Mouse (Mus musculus) A20 (cell line): ENCODE results near the gene Lrrc8a.
A peak's percentile ranks its signal among the peaks of the same experiment; 100 is the strongest.

Experiments
- DNase-seq: peaks from one replicate; pipeline ENCODE4 v3.0.0-alpha.2; 2011; ENCODE audit warnings: low read depth, low spot score

Gene Lrrc8a

DNA sequence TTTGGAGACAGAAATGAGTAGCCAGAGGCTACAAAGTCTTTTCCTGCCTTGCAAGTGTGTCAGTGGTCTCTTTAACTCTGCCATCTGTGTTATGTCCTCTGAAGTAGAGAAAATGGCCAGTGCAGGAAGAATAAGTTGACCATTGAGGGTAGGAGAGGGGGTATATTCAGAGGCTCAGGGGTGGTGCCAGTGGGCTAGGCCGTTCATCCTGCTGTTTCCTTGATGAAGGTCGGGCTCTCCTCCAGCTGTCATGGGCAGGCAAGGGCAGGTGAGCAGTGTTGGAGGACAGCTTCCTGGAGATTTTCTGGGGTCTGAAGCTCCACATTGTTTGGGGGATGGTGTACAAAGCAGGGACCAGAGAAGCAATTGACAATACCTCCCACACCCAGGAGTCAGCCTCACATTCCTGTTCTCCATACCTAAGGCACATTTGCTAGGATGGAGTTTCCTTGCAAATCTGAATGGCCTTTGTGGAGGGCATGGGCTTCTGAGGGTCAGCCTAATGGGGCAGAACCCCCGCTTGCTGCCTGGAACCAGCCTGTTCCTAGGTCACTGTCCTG is 1.5 kb downstream of the Lrrc8a start:
- no peak for DNase-seq

DNA sequence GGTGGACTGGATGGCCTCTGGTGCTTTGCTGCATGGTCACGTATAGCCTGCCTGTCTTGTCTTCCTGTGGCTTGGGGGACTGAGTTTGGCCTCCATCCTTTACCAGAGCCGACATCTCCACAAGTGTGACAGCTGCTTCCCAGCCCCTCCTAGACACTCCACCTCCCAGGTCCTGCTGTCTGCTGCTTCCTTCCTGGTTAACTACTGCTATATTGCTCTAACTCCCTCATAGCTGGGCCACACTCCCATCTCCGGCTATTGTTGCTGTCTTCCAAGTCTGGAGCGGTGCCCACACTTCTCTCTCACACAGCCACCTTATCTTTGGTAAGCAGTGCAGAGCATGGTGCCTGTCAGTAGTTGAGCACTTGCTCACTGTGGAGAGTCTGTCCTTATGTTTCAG is 2.3 kb downstream of the Lrrc8a start:
- no peak for DNase-seq

DNA sequence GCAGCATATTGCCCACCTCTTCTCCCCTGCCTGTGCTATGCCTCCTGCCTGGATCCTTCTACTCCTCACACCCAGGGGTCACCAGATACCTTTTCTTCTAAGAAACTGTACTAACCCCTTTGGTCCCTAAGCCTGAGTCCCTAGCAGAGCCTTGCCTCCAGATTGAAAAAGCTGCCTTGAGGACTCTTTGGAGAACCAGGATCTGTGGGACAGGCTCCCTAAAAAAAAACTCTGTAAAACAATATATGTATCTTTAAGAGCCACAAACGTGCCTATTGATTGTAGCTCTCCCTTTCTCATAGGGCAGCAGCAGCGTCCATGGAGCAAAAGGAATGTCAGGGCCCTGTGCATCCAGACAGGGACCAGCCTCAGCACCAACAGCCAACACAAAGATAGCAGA is 2.8 kb downstream of the Lrrc8a start, which contains the start of gene Gm28035:
Gene Gm28035, plus strand, starts transcription at position 301 of the 400 bp plus-strand sequence.
- no peak for DNase-seq

DNA sequence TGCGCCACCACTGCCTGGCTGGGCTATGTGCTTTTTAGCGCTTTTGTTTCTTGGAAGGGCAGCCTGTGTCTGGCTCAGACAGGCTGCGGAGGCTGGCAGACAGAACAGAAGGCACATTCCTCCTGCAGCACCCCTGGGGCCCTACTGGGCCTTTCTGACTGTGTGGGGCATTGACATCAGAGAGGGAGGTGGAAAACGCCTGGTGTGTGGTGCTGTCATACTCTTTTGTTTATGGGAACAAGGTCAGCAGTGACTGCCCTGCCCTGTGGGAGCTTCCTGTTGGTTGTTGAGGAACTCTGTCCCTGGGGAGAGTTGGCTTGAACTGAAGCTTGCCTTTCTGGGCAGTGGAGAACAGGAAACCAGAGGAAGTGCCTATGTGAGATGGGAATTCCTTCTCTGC is 5.0 kb downstream of the Lrrc8a start:
- no peak for DNase-seq

DNA sequence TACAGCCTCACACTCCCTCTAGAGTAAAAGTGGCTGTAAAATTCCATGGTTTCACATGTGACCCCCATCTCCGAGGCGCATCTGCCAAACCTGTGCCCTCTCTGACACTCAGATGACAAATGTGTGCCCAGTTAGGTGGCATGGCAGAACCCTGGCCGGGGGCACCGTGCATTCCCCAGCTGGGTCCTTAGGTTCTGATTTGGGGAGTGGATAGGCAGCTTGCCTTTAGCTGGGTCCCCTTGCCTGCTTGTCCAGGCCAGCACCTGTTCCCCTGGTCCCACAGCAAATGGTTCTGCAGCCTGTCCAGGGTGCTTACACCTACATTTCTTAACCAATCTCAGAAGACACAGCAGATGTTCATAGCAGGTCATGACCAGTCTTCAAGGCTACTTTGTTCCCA is 5.9 kb downstream of the Lrrc8a start:
- DNase-seq = no peak

DNA sequence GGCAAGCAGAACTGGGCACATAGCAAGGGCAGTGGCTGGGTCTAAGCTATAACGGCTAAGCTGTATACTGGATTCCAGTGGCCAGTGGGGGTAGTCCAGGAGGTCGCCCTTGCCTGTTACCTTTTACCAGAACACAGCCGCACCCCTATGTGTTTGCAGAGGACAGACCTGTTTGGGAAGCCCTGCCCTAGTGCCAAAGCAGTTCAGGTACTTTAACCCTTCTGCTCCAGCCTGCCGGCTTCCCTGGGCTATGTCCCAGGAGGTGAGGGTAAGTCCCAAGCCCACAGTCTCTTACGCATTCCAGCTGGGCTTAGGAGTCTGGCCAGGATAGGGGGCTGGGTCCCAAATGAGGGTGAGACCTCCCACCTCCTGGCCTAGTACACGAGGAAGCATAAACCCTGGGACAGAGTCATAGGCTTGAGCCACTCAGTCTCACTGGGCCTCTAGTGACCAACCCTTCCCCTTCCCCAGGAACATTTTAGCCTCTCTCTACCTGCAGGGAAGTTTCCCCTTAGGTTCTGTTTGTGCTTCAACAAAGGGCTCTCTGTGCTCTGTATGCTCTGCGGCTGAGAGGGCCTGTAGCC is 7.2 kb downstream of the Lrrc8a start:
- no peak for DNase-seq

DNA sequence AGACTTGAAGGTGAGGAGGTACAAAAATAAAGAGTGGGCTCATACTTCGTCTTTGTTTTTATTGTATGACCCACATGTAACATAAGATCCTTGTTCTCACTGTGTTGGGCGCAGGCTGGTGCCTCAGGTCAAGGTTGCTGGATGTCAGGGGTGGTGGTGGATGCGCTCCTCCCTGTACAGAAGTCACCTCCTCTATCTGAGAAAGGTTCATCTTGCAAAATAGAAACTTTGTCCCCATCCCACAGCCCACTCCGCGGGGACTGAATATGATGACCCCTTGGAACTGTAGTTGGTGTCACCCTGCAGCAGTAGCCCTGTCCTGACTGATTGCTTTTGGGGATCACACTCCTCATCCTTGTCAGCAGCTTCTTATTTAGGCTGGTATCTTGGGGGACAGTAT is 9.5 kb downstream of the Lrrc8a start:
- DNase-seq = no peak

DNA sequence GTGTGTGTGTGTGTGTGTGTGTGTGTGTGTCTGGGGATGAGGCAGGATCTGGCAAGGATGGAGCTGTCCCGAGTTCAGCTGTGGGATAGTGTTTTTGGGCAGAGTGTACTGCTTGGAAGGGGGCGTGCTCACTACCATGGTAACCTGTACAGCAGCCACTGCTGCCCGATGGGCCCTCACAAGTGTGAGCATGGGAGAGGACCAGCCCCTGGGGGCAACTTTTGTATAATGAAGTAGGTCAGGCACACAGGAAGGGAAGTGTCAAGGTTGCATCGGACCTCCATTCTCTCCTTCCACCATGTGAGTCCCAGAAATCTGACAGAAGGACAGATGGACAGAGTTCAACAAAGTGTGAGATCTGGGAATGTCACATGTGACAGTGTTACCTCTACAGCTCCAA is 10.2 kb downstream of the Lrrc8a start:
- DNase-seq = no peak

DNA sequence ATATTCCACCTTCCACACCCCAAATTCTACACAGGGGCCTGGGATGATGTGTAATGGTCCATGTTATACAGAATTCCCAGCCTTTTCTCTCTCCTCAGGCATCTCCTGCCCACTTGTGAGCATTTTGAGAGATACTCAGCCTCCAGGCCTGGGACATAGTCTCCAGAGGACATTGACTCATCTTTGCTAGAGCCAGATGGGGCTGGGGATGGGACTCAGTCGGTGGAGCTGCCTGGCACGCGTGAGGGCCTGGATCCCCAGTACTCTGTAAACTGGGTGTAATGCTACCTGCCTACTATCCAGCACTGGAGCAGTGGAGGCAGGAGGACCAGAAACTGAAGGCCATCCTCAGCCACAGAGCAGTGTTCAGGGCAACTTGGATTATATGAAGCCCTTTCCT is 11.7 kb downstream of the Lrrc8a start:
- no peak for DNase-seq

DNA sequence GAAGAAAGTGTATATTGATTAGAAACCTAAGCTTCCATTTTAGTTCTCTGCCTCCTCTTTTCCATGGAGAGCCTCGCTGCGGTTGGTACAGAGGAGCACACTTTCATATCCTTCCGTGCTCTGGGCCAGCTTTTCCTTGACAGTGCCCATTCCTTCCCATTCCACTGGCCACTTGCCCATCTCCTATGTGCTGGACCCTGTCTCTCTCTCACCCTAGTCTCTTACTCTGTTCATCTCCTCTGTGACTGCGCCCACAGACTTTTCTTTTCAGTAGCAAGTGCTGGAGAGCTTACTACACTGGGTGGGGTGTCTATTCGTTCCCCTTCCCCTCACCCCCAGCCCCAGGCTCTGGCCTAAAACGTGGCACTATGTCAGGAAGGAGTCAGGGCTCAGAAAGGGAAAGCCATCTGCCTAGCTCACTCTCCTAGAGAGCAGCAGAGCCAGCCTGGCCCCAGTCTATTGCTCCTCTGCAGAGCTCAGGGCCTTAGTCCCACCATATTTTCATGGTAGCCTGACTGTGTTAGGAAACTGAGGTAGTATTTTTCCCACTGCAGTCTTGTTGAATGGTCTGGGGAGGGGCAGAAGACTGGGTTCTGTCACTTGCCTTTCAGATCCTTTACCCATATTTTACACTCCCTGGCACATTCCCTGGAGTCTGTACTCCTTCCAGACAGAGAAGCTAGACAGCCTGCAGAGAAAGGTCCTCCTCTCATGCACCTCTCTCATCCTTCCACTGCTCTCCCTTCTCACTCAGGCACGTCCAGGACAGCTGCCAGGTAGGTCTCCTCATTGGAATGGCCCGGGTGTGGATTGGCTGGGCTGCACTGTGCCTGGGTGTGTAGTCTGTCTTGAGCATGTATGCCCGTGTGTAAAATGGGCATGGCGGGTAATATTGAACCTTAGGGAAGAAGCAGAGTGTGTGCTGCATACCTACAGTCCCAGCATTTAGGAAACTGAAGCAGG is 12.9 kb downstream of the Lrrc8a start:
- DNase-seq = no peak

DNA sequence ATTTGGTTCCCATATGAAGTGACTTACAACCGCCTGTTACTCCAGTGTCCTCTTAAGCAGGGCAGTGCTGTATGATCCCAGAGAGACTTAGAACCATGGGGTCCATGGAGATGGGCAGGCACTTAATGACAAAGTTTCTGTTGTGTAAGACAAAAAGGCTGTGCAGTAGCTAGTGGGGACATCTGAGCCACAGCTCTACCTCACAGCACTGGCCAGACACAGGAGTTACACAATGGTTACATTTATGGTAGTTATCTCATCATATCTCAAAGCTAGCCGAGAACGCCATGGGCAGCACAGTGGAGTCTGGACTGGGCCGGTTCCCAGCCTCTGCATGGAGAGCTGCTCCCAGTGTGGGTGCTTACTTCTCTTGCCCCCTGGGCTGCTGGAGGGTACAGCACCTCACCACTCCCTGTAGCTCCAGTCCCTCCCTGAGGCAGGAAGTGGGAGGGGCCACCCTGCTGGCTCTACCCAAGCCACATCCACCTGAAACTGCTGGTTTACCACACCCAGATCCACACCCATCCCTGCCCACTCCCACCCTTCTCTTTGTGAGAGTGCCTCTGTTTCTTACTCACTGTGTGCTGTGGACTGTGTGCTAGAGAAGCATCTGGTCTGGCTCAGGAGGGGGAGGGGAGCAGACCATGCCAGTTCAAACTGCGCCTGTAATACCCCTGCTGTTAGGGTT is 14.0 kb downstream of the Lrrc8a start:
- peak; percentile 59 for DNase-seq

DNA sequence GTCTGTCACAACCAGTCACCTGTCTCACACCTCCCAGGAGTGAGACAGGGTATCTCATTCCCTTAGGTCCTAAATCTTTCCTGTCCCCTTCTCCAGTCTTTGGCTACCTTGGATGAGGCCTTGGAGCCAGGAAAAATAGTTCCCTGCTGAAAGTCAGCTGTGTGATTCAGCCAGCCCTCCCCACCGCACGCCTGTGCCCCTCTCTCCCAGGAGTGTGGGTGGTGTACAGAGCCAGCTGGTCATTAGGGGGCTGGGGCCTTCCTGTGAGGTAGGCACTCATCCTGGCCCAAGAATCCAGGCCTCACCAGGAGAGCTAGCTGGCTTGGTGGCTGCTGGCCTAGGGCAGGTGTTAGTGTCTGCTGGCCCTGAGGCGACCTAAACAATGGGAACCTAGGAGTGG is 15.0 kb downstream of the Lrrc8a start:
- DNase-seq = no peak

DNA sequence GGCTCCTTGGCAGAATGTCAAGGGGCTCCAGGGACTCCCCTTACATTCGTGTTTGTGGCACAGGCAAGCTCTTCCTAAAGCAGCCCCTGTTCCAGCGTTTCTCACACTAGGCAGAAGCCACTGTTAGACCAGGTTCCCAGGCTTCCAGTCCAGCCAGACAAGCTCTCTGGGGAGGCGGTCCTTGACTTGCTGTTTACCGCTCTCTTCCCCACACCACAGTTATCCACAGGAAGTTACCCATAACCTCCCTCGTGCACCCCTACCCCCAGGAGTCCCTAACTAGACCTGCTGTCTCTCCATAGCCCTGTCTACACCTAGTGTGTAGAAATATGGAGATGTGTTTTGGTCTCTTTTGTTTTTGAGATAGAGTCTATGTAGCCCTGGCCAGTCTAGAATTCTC is 16.3 kb downstream of the Lrrc8a start:
- no peak for DNase-seq

DNA sequence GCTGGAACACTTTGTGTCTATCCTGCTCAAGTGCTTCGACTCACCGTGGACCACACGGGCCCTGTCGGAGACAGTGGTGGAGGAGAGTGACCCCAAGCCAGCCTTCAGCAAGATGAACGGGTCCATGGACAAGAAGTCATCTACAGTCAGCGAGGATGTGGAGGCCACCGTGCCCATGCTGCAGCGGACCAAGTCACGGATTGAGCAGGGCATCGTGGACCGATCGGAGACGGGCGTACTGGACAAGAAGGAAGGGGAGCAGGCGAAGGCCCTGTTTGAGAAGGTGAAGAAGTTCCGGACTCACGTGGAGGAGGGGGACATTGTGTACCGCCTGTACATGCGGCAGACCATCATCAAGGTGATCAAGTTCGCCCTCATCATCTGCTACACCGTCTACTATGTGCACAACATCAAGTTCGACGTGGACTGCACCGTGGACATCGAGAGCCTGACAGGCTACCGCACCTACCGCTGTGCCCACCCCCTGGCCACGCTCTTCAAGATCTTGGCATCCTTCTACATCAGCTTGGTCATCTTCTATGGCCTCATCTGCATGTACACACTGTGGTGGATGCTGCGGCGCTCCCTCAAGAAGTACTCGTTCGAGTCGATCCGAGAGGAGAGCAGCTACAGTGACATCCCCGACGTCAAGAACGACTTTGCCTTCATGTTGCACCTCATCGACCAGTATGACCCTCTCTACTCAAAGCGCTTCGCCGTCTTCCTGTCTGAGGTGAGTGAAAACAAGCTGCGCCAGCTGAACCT is 18.3 kb downstream of the Lrrc8a start:
- DNase-seq = no peak

DNA sequence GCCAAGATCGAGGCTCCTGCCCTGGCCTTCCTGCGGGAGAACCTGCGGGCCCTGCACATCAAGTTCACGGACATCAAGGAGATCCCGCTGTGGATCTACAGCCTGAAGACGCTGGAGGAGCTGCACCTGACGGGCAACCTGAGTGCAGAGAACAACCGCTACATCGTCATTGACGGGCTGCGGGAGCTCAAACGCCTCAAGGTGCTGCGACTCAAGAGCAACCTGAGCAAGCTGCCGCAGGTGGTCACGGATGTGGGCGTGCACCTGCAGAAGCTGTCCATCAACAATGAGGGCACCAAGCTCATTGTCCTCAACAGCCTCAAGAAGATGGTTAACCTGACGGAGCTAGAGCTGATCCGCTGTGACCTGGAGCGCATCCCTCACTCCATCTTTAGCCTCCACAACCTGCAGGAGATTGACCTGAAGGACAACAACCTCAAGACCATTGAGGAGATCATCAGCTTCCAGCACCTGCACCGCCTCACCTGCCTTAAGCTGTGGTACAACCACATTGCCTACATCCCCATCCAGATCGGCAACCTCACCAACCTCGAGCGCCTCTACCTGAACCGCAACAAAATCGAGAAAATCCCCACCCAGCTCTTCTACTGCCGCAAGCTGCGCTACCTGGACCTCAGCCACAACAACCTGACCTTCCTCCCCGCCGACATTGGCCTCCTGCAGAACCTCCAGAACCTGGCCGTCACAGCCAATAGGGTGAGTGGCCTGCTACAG is 19.3 kb downstream of the Lrrc8a start:
- no peak for DNase-seq

DNA sequence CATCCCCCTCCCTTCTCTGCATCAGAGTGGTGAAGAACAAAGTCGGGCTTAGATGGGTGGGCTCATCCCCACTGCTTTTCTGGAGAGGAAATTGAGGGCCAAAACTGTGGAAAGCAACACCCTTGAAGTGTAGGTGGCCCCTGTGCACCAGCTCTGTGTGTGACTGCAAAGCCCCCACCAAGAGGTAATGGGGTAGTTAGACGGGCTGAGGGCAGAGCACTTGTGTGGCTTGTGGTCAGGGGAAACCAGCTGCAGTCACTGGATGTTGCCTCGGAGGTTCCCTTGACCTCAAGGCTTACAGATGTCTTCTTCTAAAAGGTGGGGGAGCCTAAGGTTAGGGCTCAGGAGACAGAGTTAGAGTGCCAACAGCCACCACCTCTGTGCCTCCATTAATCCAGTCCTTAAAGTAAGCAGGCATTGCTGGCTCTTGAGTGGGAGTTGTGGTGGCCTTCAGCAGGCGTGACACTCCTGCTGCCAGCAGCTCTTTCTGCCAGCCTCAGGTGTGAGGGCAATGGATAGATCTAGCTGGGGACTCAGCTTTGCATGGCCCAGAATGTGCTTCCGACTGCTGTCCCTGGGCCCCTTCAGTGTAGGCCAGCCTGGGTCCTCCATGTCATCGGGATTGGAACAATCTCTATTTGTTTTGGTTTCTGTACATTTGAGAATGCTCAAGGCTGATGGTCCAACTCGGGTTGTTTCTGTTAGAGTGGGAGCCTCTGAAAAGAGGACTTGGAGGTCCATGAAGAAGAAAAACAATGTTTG is 20.4 kb downstream of the Lrrc8a start:
- no peak for DNase-seq

DNA sequence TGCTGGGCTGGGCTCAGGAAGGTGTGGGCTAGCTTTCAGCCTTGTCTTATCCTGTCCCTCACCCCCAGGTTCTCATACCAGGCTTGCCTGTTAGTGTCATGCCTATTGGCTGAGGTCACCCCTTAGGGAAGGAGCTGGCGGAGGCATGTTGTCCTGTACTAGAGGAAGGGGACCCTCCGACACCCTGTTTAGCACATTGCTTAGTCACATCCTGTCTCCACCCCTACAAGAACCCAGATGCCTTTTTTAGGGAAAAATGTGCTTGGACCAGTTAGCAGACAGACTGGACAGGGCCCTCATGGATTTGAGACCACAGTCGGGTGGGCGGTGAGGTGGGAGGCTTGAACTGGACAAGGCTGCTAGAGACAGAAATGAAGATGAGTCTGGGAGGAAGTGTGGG is 21.1 kb downstream of the Lrrc8a start:
- no peak for DNase-seq

DNA sequence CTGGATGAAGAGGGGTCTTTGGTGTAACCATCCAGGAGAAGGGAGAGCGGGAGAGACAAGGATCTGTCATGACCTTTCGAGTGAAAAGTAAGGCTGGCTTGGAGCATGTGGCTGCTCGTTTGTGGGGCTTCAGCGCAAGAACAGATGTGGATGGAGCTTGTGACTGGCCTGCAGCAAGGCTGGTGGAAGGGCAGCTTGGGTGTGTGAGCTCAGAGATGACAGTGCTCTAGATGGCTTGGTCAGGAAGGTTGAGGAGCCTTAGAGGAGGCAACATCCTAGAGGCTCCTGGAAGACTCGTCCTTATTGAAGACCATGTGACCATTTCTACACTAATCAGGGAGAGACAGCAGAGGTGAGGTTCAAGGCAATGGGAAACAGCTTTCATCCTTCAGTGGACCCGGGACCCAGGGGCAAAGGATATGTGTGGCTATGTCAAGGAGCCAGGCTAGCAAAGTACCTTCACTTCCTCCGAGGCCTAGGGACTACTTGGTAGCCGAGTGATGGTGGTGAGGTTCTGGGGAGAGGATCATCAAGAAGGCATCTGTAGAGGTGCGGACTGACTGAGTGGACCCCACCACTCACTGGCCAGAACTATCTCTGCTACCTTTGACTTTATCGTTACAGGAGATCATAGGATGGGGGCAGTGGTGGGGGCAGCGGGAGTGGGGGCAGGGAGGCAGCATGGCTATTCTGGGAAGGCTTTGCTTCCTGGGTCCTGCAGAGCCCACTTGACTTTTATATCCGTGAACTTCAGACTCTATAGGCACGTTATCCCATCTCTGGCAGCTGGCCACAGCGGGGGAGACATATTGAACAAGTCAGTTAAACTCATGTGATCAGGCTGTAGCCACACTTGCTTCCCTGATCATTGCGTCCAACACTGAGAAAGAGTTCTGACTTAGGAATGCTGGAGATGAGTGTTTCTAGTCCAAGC is 21.9 kb downstream of the Lrrc8a start:
- no peak for DNase-seq
